Mouse (Mus musculus): Measurements from ENCODE around the gene Olfr1369-ps1. TPM values are rescaled to one million over a fixed set of nuclear protein-coding genes. Genes with fewer than 3 reads are reported as not detected.

The Olfr1369-ps1 gene
- not detected for total RNA-seq (2023)

DNA sequence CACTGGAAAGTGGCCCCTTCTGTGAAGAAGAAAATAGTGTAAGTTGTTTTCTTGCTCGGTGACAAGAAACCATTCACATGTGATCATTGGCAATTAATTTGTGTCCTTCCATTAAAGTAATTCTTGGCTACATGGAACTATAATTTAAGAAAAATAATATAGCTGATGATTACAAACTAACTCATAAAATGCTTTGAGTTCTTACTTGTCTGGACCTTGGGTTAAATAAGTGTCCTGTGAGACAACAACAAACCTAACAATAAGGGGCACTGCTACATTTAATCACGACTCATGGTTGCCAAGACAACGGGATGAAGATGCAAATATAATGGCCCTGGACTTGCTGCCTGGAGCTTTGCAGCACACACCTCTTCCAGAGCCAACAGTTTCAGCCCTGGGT, at the start of gene Olfr1369-ps1:
Gene Olfr1369-ps1, plus strand, starts transcription at position 301 of the 400 bp plus-strand sequence.

GRCm38 (mm10) chr13:21074847-21075246, 36.4 kb upstream of the Olfr1369-ps1 start, which contains the start of gene Olfr1370:
TSS of gene Olfr1370 (minus strand) at chr13:21074947.

GRCm38 (mm10) chr13:21129339-21129738, 18.1 kb downstream of the Olfr1369-ps1 start, which contains the start of gene Olfr263:
TSS of gene Olfr263 (plus strand) at chr13:21129639.

GRCm38 (mm10) chr13:21145767-21146166, 34.5 kb downstream of the Olfr1369-ps1 start, which contains the start of gene Olfr1368:
TSS of gene Olfr1368 (minus strand) at chr13:21145867.

Other genes with a start within 250 kb of the Olfr1369-ps1 start
- not detected for gene Olfr1370, start 36.5 kb upstream of the Olfr1369-ps1 start, total RNA-seq (2023)
- gene Olfr263, start 18.2 kb downstream of the Olfr1369-ps1 start, total RNA-seq (2023): not detected
- gene Olfr1368, start 34.4 kb downstream of the Olfr1369-ps1 start, total RNA-seq (2023): not detected
- 77.4 TPM for gene Trim27, start 68.0 kb downstream of the Olfr1369-ps1 start, total RNA-seq (2023)
- not detected for gene Gpx5, start 181.2 kb downstream of the Olfr1369-ps1 start, total RNA-seq (2023)
- not detected for gene Gpx6, start 200.6 kb downstream of the Olfr1369-ps1 start, total RNA-seq (2023)
- not detected for gene Olfr1367, start 235.4 kb downstream of the Olfr1369-ps1 start, total RNA-seq (2023)

Data from CD8-positive naive resting alpha-beta T cell, adult 57 days (primary cell).